Mouse (Mus musculus): ENCODE data around the gene Syde1.

GRCm38 (mm10) chr10:78570416-78570815, 21.3 kb downstream of the Syde1 start:
- TF ChIP-seq GATA1 (IDR thresholded peaks at IDR 0.05; ENCODE audit: borderline replicate concordance, low read length) (no peak), FLI1 (IDR thresholded peaks at IDR 0.05; ENCODE audit: low read length) (no peak)
